Mouse (Mus musculus) heart, adult 18-20 months (tissue): Measurements from ENCODE around the gene Elmsan1. TPM values are rescaled to one million over a fixed set of nuclear protein-coding genes. Genes with fewer than 3 reads are reported as not detected.
"Not testable (repeated sequence)": the region's sequence is repeated elsewhere in the genome, so short reads cannot be mapped to it uniquely, and the experiment has no call there.

Experiments
- DNase-seq, 2 experiments: peaks; one replicate each; pipeline ENCODE4 v3.0.0; 2021 to 2022; ENCODE audit warnings: mixed read lengths in 1 of 2
- long read RNA-seq, 2 experiments: library from polyadenylated mRNA; stranded (forward); transcript quantifications; one replicate each; pipeline ENCODE4 v2.0.0; 2021
- total RNA-seq, 2 experiments: library from RNA; stranded (reverse); gene quantifications; 2 replicates each; pipeline ENCODE4 v1.2.3; 2021

Elmsan1 gene
- total RNA-seq = 10 to 100 TPM; 10.5 to 13.3 TPM
- long read RNA-seq, experiment 1, partial matches to known transcripts = 0 of 2 reads
- long read RNA-seq, experiment 1, other reads (novel, unspliced or antisense) = 2 of 2 reads
- long read RNA-seq, experiment 2 = 0 reads

- peak; percentile 86 to 90 for DNase-seq
Measured at GRCm38 (mm10) chr12:84218289-84219120, at the start of gene Elmsan1. TSS of gene Elmsan1 (minus strand) at chr12:84218881.

GRCm38 (mm10) chr12:84267264-84267663 is 48.6 kb upstream of the Elmsan1 start:
- no peak for DNase-seq

GRCm38 (mm10) chr12:84260363-84260762 is 41.7 kb upstream of the Elmsan1 start:
- DNase-seq = no peak

GRCm38 (mm10) chr12:84254886-84255285 is 36.2 kb upstream of the Elmsan1 start:
- DNase-seq = no peak

GRCm38 (mm10) chr12:84252811-84253210 is 34.1 kb upstream of the Elmsan1 start:
- no peak for DNase-seq

GRCm38 (mm10) chr12:84249217-84249616 is 30.5 kb upstream of the Elmsan1 start:
- DNase-seq = peak; percentile 80 to 84

- DNase-seq = no peak
Measured at GRCm38 (mm10) chr12:84245683-84246082, 27.0 kb upstream of the Elmsan1 start.

- peak in 1 of 2 experiments; percentile 42 for DNase-seq
Measured at GRCm38 (mm10) chr12:84243076-84243770, 24.5 kb upstream of the Elmsan1 start.

- not testable (repeated sequence) for DNase-seq
Measured at GRCm38 (mm10) chr12:84237036-84237435, 18.4 kb upstream of the Elmsan1 start.

GRCm38 (mm10) chr12:84235981-84236752 is 17.5 kb upstream of the Elmsan1 start:
- no peak for DNase-seq

GRCm38 (mm10) chr12:84235577-84235976 is 16.9 kb upstream of the Elmsan1 start:
- no peak for DNase-seq

GRCm38 (mm10) chr12:84233488-84234100 is 14.9 kb upstream of the Elmsan1 start:
- DNase-seq = no peak

- no peak for DNase-seq
Measured at GRCm38 (mm10) chr12:84226117-84226840, 7.6 kb upstream of the Elmsan1 start.

- DNase-seq = peak; percentile 81 to 83
Measured at GRCm38 (mm10) chr12:84222405-84222961, 3.8 kb upstream of the Elmsan1 start.

GRCm38 (mm10) chr12:84220951-84221891 is 2.5 kb upstream of the Elmsan1 start:
- DNase-seq = no peak

- no peak for DNase-seq
Measured at GRCm38 (mm10) chr12:84220515-84220914, 1.8 kb upstream of the Elmsan1 start.

- DNase-seq = peak; percentile 59 to 71
Measured at GRCm38 (mm10) chr12:84219121-84219561, 460 bp upstream of the Elmsan1 start.

- peak; percentile 68 to 73 for DNase-seq
Measured at GRCm38 (mm10) chr12:84217508-84218131, 1.1 kb downstream of the Elmsan1 start.

- no peak for DNase-seq
Measured at GRCm38 (mm10) chr12:84217111-84217507, 1.6 kb downstream of the Elmsan1 start.
